Mouse (Mus musculus): ENCODE measurements around the gene Rnf167. TPM values are rescaled to one million over a fixed set of nuclear protein-coding genes. Genes with fewer than 3 reads are reported as not detected.
A peak's percentile ranks its signal among the peaks of the same experiment; 100 is the strongest.

The Rnf167 gene
- total and polyA plus RNA-seq, 2 experiments, result 34.3 to 75.4 TPM

GRCm38 (mm10) chr11:70700613-70701012 is 53.6 kb downstream of the Rnf167 start:
- peak overlapping the region; percentile 85 for H3K4me3 ChIP-seq (ENCODE audit: insufficient read depth, low read depth, low read length)
- peaks cover 14% of the 10 kb centered on the region for H3K36me3 ChIP-seq (ENCODE audit: control insufficient read depth, insufficient read depth, low read length)
- peak; percentile 67 for DNase-seq (ENCODE audit: extremely low read depth, low read depth, low spot score)
- H3K27ac ChIP-seq (replicated peaks; ENCODE audit: insufficient read depth, low read depth, low read length), result peak overlapping the region; percentile 98
- TF ChIP-seq POLR2A (IDR thresholded peaks at IDR 0.05; ENCODE audit: extremely low read depth, insufficient read depth, low read length), result peak; percentile 49; the same call in 1 of the 2 replicates
- no peak for TF ChIP-seq CTCF (IDR thresholded peaks at IDR 0.05; ENCODE audit: low read depth, low read length)
- H3K4me1 ChIP-seq (ENCODE audit: control insufficient read depth, insufficient read depth, low read length), result peaks cover 16% of the 10 kb centered on the region
- WGBS, result under 1% methylated on average over 34 of the region's 34 CpGs
- peaks cover 17% of the 10 kb centered on the region for H3K79me2 ChIP-seq (ENCODE audit: control insufficient read depth, insufficient read depth, low read length)
- no peaks in the 10 kb centered on the region for H3K27me3 ChIP-seq (ENCODE audit: control insufficient read depth, insufficient read depth, low read length)
- peak overlapping the region; percentile 96 for H3K9ac ChIP-seq (ENCODE audit: low read depth, low read length)

Other genes with a start within 250 kb of the Rnf167 start
- 3.1 and 3.3 TPM in 2 replicates for gene Pelp1, start 237.2 kb upstream of the Rnf167 start, total RNA-seq (2014; rRNA removed)
- 7.7 and 7.9 TPM in 2 replicates for gene Pelp1, start 237.2 kb upstream of the Rnf167 start, polyA plus RNA-seq (2012; rRNA removed)
- 9.5 and 11.5 TPM in 2 replicates for gene Arrb2, start 214.6 kb upstream of the Rnf167 start, total RNA-seq (2014; rRNA removed)
- gene Arrb2, start 214.6 kb upstream of the Rnf167 start, polyA plus RNA-seq (2012; rRNA removed), result 14.7 and 22.2 TPM in 2 replicates
- 11.2 and 13.3 TPM in 2 replicates for gene Med11, start 195.3 kb upstream of the Rnf167 start, total RNA-seq (2014; rRNA removed)
- 9.4 and 10.4 TPM in 2 replicates for gene Med11, start 195.3 kb upstream of the Rnf167 start, polyA plus RNA-seq (2012; rRNA removed)
- gene Zmynd15, start 187.8 kb upstream of the Rnf167 start, total RNA-seq (2014; rRNA removed), result 0.74 and 1.5 TPM in 2 replicates
- gene Zmynd15, start 187.8 kb upstream of the Rnf167 start, polyA plus RNA-seq (2012; rRNA removed), result 2.1 and 4.4 TPM in 2 replicates
- 5.7 and 10.2 TPM in 2 replicates for gene Cxcl16, start 187.3 kb upstream of the Rnf167 start, total RNA-seq (2014; rRNA removed)
- 7.2 and 10.2 TPM in 2 replicates for gene Cxcl16, start 187.3 kb upstream of the Rnf167 start, polyA plus RNA-seq (2012; rRNA removed)
- not detected in 2 replicates for gene Tm4sf5, start 142.0 kb upstream of the Rnf167 start, total RNA-seq (2014; rRNA removed)
- gene Tm4sf5, start 142.0 kb upstream of the Rnf167 start, polyA plus RNA-seq (2012; rRNA removed), result not detected in 2 replicates
- gene Vmo1, start 132.6 kb upstream of the Rnf167 start, total RNA-seq (2014; rRNA removed), result 3.2 and 3.9 TPM in 2 replicates
- 5.5 and 7.3 TPM in 2 replicates for gene Vmo1, start 132.6 kb upstream of the Rnf167 start, polyA plus RNA-seq (2012; rRNA removed)
- gene Gltpd2, start 128.0 kb upstream of the Rnf167 start, total RNA-seq (2014; rRNA removed), result 74.9 and 91.6 TPM in 2 replicates
- gene Gltpd2, start 128.0 kb upstream of the Rnf167 start, polyA plus RNA-seq (2012; rRNA removed), result 276 and 320 TPM in 2 replicates
- 291 and 298 TPM in 2 replicates for gene Psmb6, start 121.9 kb upstream of the Rnf167 start, total RNA-seq (2014; rRNA removed)
- 312 and 336 TPM in 2 replicates for gene Psmb6, start 121.9 kb upstream of the Rnf167 start, polyA plus RNA-seq (2012; rRNA removed)
- not detected in 2 replicates for gene Gm40193, start 114.3 kb upstream of the Rnf167 start, total RNA-seq (2014; rRNA removed)
- not detected in 2 replicates for gene Gm40193, start 114.3 kb upstream of the Rnf167 start, polyA plus RNA-seq (2012; rRNA removed)
- gene Pld2, start 107.2 kb upstream of the Rnf167 start, total RNA-seq (2014; rRNA removed), result 3.3 and 3.8 TPM in 2 replicates
- 6.4 and 9.5 TPM in 2 replicates for gene Pld2, start 107.2 kb upstream of the Rnf167 start, polyA plus RNA-seq (2012; rRNA removed)
- gene Mink1, start 84.4 kb upstream of the Rnf167 start, total RNA-seq (2014; rRNA removed), result 11.0 and 14.4 TPM in 2 replicates
- 38.4 and 51.4 TPM in 2 replicates for gene Mink1, start 84.4 kb upstream of the Rnf167 start, polyA plus RNA-seq (2012; rRNA removed)
- not detected in 2 replicates for gene 4930544D05Rik, start 31.4 kb upstream of the Rnf167 start, total RNA-seq (2014; rRNA removed)
- gene 4930544D05Rik, start 31.4 kb upstream of the Rnf167 start, polyA plus RNA-seq (2012; rRNA removed), result not detected in 2 replicates
- gene Chrne, start 28.0 kb upstream of the Rnf167 start, total RNA-seq (2014; rRNA removed), result 0.07 and 0.09 TPM in 2 replicates
- 1.1 and 1.3 TPM in 2 replicates for gene Chrne, start 28.0 kb upstream of the Rnf167 start, polyA plus RNA-seq (2012; rRNA removed)
- 0.07 TPM in 1 of 2 replicates, not detected in the other for gene Gp1ba, start 8.1 kb upstream of the Rnf167 start, total RNA-seq (2014; rRNA removed)
- gene Gp1ba, start 8.1 kb upstream of the Rnf167 start, polyA plus RNA-seq (2012; rRNA removed), result 0.09 TPM in 1 of 2 replicates, not detected in the other
- gene Slc25a11, start 244 bp downstream of the Rnf167 start, total RNA-seq (2014; rRNA removed), result 108 and 109 TPM in 2 replicates
- gene Slc25a11, start 244 bp downstream of the Rnf167 start, polyA plus RNA-seq (2012; rRNA removed), result 113 and 118 TPM in 2 replicates
- 132 and 210 TPM in 2 replicates for gene Pfn1, start 7.4 kb downstream of the Rnf167 start, total RNA-seq (2014; rRNA removed)
- gene Pfn1, start 7.4 kb downstream of the Rnf167 start, polyA plus RNA-seq (2012; rRNA removed), result 583 and 713 TPM in 2 replicates
- 3.0 and 3.3 TPM in 2 replicates for gene Eno3, start 10.0 kb downstream of the Rnf167 start, total RNA-seq (2014; rRNA removed)
- 4.0 and 4.5 TPM in 2 replicates for gene Eno3, start 10.0 kb downstream of the Rnf167 start, polyA plus RNA-seq (2012; rRNA removed)
- 29.4 and 31.6 TPM in 2 replicates for gene Spag7, start 22.2 kb downstream of the Rnf167 start, total RNA-seq (2014; rRNA removed)
- gene Spag7, start 22.2 kb downstream of the Rnf167 start, polyA plus RNA-seq (2012; rRNA removed), result 21.0 and 24.0 TPM in 2 replicates
- 2.3 and 3.0 TPM in 2 replicates for gene Camta2, start 40.9 kb downstream of the Rnf167 start, total RNA-seq (2014; rRNA removed)
- gene Camta2, start 40.9 kb downstream of the Rnf167 start, polyA plus RNA-seq (2012; rRNA removed), result 14.7 and 16.9 TPM in 2 replicates
- 14.1 and 18.4 TPM in 2 replicates for gene Inca1, start 52.9 kb downstream of the Rnf167 start, total RNA-seq (2014; rRNA removed)
- 19.5 and 29.9 TPM in 2 replicates for gene Inca1, start 52.9 kb downstream of the Rnf167 start, polyA plus RNA-seq (2012; rRNA removed)
- 50.8 and 60.9 TPM in 2 replicates for gene Kif1c, start 53.3 kb downstream of the Rnf167 start, total RNA-seq (2014; rRNA removed)
- 75.6 and 93.7 TPM in 2 replicates for gene Kif1c, start 53.3 kb downstream of the Rnf167 start, polyA plus RNA-seq (2012; rRNA removed)
- gene Zfp3, start 117.0 kb downstream of the Rnf167 start, total RNA-seq (2014; rRNA removed), result 1.8 and 1.9 TPM in 2 replicates
- 0.47 and 0.87 TPM in 2 replicates for gene Zfp3, start 117.0 kb downstream of the Rnf167 start, polyA plus RNA-seq (2012; rRNA removed)
- 1.7 and 1.9 TPM in 2 replicates for gene Scimp, start 165.4 kb downstream of the Rnf167 start, total RNA-seq (2014; rRNA removed)
- 0.93 and 2.0 TPM in 2 replicates for gene Scimp, start 165.4 kb downstream of the Rnf167 start, polyA plus RNA-seq (2012; rRNA removed)
- gene Rabep1, start 197.5 kb downstream of the Rnf167 start, total RNA-seq (2014; rRNA removed), result 27.9 and 29.1 TPM in 2 replicates
- gene Rabep1, start 197.5 kb downstream of the Rnf167 start, polyA plus RNA-seq (2012; rRNA removed), result 3.3 and 3.5 TPM in 2 replicates

All from liver, adult 2 months (tissue).